Mouse (Mus musculus) layer of hippocampus, postnatal 25 days (tissue): ENCODE results near the gene Ankrd44. TPM values are rescaled to one million over a fixed set of nuclear protein-coding genes. Genes with fewer than 3 reads are reported as not detected.
"Not testable (repeated sequence)": the region's sequence is repeated elsewhere in the genome, so short reads cannot be mapped to it uniquely, and the experiment has no call there.

Experiments
- DNase-seq, 2 experiments: peaks; one replicate each; pipeline ENCODE4 v3.0.0; 2022; ENCODE audit warnings: mixed read lengths in 2 of 2, low spot score in 1 of 2; ENCODE audit errors: extremely low spot score in 1 of 2
- total RNA-seq, 2 experiments: library from RNA; stranded (reverse); gene quantifications; 2 replicates each; pipeline ENCODE4 v1.2.3; 2021

Ankrd44 gene
- 10 to 100 TPM; 17.1 to 17.3 TPM for total RNA-seq

- peak; percentile 58 to 63 for DNase-seq
Observed at GRCm38 (mm10) chr1:54925971-54926771, at the start of gene Ankrd44. TSS of gene Ankrd44 (minus strand) at chr1:54926387.

- DNase-seq = no peak
Observed at GRCm38 (mm10) chr1:54971687-54972404, 45.7 kb upstream of the Ankrd44 start.

- no peak for DNase-seq
Observed at GRCm38 (mm10) chr1:54966858-54967257, 40.7 kb upstream of the Ankrd44 start.

- no peak for DNase-seq
Observed at GRCm38 (mm10) chr1:54965159-54965995, 39.2 kb upstream of the Ankrd44 start.

- DNase-seq = no peak
Observed at GRCm38 (mm10) chr1:54961724-54962123, 35.5 kb upstream of the Ankrd44 start.

GRCm38 (mm10) chr1:54960613-54961165 is 34.5 kb upstream of the Ankrd44 start:
- DNase-seq = no peak

- no peak for DNase-seq
Observed at GRCm38 (mm10) chr1:54958525-54958924, 32.3 kb upstream of the Ankrd44 start.

GRCm38 (mm10) chr1:54956995-54957394 is 30.8 kb upstream of the Ankrd44 start:
- not testable (repeated sequence) for DNase-seq

- DNase-seq = no peak
Observed at GRCm38 (mm10) chr1:54954856-54955255, 28.7 kb upstream of the Ankrd44 start.

GRCm38 (mm10) chr1:54944648-54945047 is 18.5 kb upstream of the Ankrd44 start:
- no peak for DNase-seq

GRCm38 (mm10) chr1:54935466-54935865 is 9.3 kb upstream of the Ankrd44 start:
- DNase-seq = no peak

- no peak for DNase-seq
Observed at GRCm38 (mm10) chr1:54934911-54935310, 8.7 kb upstream of the Ankrd44 start.

- DNase-seq = no peak
Observed at GRCm38 (mm10) chr1:54933646-54934045, 7.5 kb upstream of the Ankrd44 start.

GRCm38 (mm10) chr1:54932456-54933115 is 6.4 kb upstream of the Ankrd44 start:
- DNase-seq = no peak

GRCm38 (mm10) chr1:54931231-54931630 is 5.0 kb upstream of the Ankrd44 start:
- no peak for DNase-seq

GRCm38 (mm10) chr1:54930670-54931200 is 4.5 kb upstream of the Ankrd44 start:
- no peak for DNase-seq

GRCm38 (mm10) chr1:54925451-54925934 is 694 bp downstream of the Ankrd44 start:
- peak in 1 of 2 experiments; percentile 8 for DNase-seq

GRCm38 (mm10) chr1:54924760-54925159 is 1.4 kb downstream of the Ankrd44 start:
- no peak for DNase-seq

GRCm38 (mm10) chr1:54924309-54924685 is 1.9 kb downstream of the Ankrd44 start:
- no peak for DNase-seq
